Mouse (Mus musculus) midbrain, embryonic 13.5 days (tissue): Measurements from ENCODE around the gene Pnmal1. TPM values are rescaled to one million over a fixed set of nuclear protein-coding genes. Genes with fewer than 3 reads are reported as not detected.

Experiments used
- ATAC-seq: fragments of 200-750 bp; cut with Nextera tagmentation; 2 replicates; pipeline ENCODE4 v1.8.0; 2017; ENCODE audit warnings: mild to moderate bottlenecking, moderate TSS enrichment, moderate library complexity
- H3K27ac ChIP-seq: fragments of 300-500 bp; sonication (generic); 2 replicates; pipeline ENCODE4 v1.5.1; 2015; ENCODE audit warnings: inconsistent platforms, mild to moderate bottlenecking, moderate library complexity
- H3K27me3 ChIP-seq: fragments of 300-500 bp; sonication (generic); 2 replicates; pipeline ENCODE4 v1.6.1; 2015; ENCODE audit warnings: mild to moderate bottlenecking, inconsistent platforms
- H3K36me3 ChIP-seq: fragments of 300-500 bp; sonication (generic); 2 replicates; pipeline ENCODE4 v1.6.1; 2015; ENCODE audit warnings: mild to moderate bottlenecking, inconsistent platforms
- H3K4me1 ChIP-seq: fragments of 300-500 bp; sonication (generic); replicated peaks from 2 replicates; pipeline ENCODE4 v1.6.1; 2015; ENCODE audit warnings: inconsistent platforms
- H3K4me2 ChIP-seq: fragments of 300-500 bp; sonication (generic); replicated peaks from 2 replicates; pipeline ENCODE4 v1.6.1; 2015; ENCODE audit warnings: moderate library complexity, mild to moderate bottlenecking, inconsistent platforms
- H3K4me3 ChIP-seq: fragments of 300-500 bp; sonication (generic); replicated peaks from 2 replicates; pipeline ENCODE4 v1.5.1; 2015; ENCODE audit warnings: mild to moderate bottlenecking, inconsistent platforms
- H3K9ac ChIP-seq: fragments of 300-500 bp; sonication (generic); replicated peaks from 2 replicates; pipeline ENCODE4 v1.6.1; 2015; ENCODE audit warnings: mild to moderate bottlenecking, inconsistent platforms
- H3K9me3 ChIP-seq: fragments of 300-500 bp; sonication (generic); 2 replicates; pipeline ENCODE4 v1.6.1; 2016; ENCODE audit warnings: mild to moderate bottlenecking, inconsistent platforms
- WGBS: fragments of 180-500 bp; shearing (Covaris S2); methylation state at CpG from one replicate; pipeline ENCODE4 v1.1.7; 2015; 5-methylcytosine and 5-hydroxymethylcytosine counted together
- polyA plus RNA-seq: library from polyadenylated mRNA; unstranded; fragments of >200 nt; fragmentation: Nextera tagmentation; extraction: Ambion mirVana; gene quantifications from 2 replicates; pipeline ENCODE4 v1.2.1, GENCODE M21; 2015

Pnmal1 gene
- 54.7 and 60.8 TPM in 2 replicates for polyA plus RNA-seq

DNA sequence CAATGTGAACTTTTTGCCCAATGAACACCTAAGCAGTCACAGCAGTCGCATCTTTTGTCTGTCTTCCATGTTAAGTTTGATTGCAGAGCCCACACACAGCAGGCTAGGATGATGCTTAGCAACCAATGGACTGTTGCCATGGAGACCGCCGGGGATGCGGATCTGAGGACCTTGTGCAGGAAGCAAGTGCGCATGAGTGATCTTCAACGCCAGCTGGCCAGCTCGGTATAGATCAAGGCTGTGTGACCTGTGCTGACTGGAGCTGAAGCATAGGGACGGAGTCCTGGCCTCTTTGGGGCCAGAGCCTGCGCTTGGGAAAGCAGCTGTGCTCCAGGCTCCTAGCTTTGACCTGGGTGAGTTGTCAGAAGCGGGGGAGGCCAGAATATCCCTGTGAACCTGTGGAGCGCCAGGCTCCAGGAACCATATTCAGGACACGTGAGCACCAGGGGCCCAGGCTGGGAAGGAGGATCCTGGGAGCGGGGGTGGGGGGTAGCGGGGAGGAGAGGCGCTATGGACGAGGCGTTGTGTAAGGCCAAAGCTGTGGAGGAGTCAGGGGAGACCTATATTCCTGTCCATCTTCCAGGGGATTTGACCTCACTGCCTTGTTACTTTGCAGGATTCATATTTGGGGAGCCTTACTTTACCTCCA, at the start of gene Pnmal1:
Gene Pnmal1 (plus strand): TSS at position 141 of the 649 bp plus-strand sequence.
- Histone ChIP-seq H3K36me3 (peaks cover 22% of the 10 kb centered on the region), H3K27ac (peak within 1 kb of the TSS; percentile 92), H3K4me1 (peaks cover 67% of the 10 kb centered on the region), H3K4me2 (peak within 1 kb of the TSS; percentile 76), H3K9me3 (no peaks in the 10 kb centered on the region), H3K9ac (peak within 1 kb of the TSS; percentile 57), H3K27me3 (no peaks in the 10 kb centered on the region), H3K4me3 (peak within 1 kb of the TSS; percentile 39)
- ATAC-seq, result peak; percentile 97
- WGBS, result 3% methylated on average over 17 of the region's 17 CpGs

DNA sequence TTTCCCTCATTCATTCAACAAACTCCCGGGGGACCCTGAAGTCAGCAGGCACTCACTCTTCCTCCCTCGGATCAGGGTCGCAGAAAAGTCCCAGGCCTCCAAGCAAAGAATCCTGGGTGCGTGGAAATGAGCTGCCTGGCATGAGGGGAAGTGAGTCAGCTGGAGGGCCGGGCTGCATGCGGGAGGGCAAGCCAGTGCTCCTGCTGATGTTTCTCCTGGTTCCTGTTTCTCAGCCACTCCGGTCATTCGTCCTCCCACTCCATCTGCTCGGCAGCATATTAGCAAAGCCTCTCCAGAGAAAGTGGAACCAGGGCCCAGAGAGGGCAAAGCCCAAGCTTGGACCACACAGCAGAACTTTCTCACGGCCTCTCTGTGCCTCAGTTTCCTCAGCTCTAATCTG, 49.6 kb upstream of the Pnmal1 start:
- no peak for ATAC-seq
- 0 out of 2 replicates have a peak, but pooled peaks cover 3% of the 10 kb centered on the region for H3K27me3 ChIP-seq
- no peaks in the 10 kb centered on the region for H3K9me3 ChIP-seq
- H3K4me1 ChIP-seq, result peaks cover 28% of the 10 kb centered on the region
- peaks cover 12% of the 10 kb centered on the region for H3K36me3 ChIP-seq
- no peak overlapping the region for H3K27ac ChIP-seq
- H3K9ac ChIP-seq, result no peak overlapping the region
- 64% methylated on average over 10 of the region's 10 CpGs for WGBS
- H3K4me3 ChIP-seq, result no peak overlapping the region
- no peak overlapping the region for H3K4me2 ChIP-seq

- Histone ChIP-seq H3K4me2 (no peak overlapping the region), H3K27ac (no peak overlapping the region), H3K36me3 (peaks cover 32% of the 10 kb centered on the region), H3K4me1 (peaks cover 12% of the 10 kb centered on the region), H3K27me3 (0 out of 2 replicates have a peak, but pooled peaks cover 3% of the 10 kb centered on the region), H3K4me3 (no peak overlapping the region), H3K9ac (no peak overlapping the region), H3K9me3 (no peaks in the 10 kb centered on the region)
- 95% methylated on average over 3 of the region's 3 CpGs for WGBS
- no peak for ATAC-seq
Observed at GRCm38 (mm10) chr7:16911904-16912303, 47.6 kb upstream of the Pnmal1 start.

GRCm38 (mm10) chr7:16912360-16912759, 47.1 kb upstream of the Pnmal1 start:
- Histone ChIP-seq H3K4me3 (no peak overlapping the region), H3K27ac (no peak overlapping the region), H3K4me1 (peaks cover 8% of the 10 kb centered on the region), H3K36me3 (peaks cover 37% of the 10 kb centered on the region), H3K9me3 (no peaks in the 10 kb centered on the region), H3K4me2 (no peak overlapping the region), H3K9ac (0 out of 2 replicates have a peak overlapping the region, but pooled peaks have one; percentile 14), H3K27me3 (0 out of 2 replicates have a peak, but pooled peaks cover 3% of the 10 kb centered on the region)
- WGBS, result 65% methylated on average over 6 of the region's 6 CpGs
- no peak for ATAC-seq

DNA sequence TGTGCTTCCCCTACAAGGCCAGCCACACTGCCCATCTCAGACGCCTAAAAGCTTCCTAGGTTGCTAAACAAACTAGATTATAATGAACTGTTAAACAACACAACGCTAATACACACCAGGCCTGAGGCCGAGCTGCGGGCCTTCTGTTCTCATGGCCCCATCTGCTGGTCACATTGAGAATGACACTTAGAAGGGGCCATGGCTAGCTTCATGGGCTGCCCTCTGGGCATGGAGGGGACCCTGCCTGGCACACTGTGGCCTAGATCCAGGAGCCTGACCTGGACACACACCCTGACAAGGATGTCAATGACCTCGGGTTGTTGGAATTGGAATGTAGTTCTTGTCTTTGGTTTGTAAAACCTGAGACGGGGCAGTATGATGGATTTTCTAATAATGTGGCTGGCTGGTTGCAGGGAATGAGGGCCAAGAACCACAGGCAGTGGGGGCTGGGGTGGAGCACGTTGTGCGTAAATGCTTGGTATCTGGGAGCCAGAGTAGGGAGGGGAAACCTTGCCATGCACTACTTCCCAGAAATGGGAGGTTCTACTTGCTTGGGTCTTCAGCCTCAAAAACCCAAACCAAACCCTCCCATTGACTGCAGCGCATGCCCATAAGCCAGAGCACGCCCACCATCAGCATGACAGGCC, 45.5 kb upstream of the Pnmal1 start:
- no peak overlapping the region for H3K4me3 ChIP-seq
- H3K9me3 ChIP-seq, result no peaks in the 10 kb centered on the region
- H3K9ac ChIP-seq, result no peak overlapping the region
- H3K27me3 ChIP-seq, result 0 out of 2 replicates have a peak, but pooled peaks cover under 1% of the 10 kb centered on the region
- 41% methylated on average over 10 of the region's 10 CpGs for WGBS
- H3K4me2 ChIP-seq, result no peak overlapping the region
- no peak overlapping the region for H3K27ac ChIP-seq
- peaks cover 17% of the 10 kb centered on the region for H3K4me1 ChIP-seq
- peaks cover 52% of the 10 kb centered on the region for H3K36me3 ChIP-seq
- ATAC-seq, result peak; percentile 69

DNA sequence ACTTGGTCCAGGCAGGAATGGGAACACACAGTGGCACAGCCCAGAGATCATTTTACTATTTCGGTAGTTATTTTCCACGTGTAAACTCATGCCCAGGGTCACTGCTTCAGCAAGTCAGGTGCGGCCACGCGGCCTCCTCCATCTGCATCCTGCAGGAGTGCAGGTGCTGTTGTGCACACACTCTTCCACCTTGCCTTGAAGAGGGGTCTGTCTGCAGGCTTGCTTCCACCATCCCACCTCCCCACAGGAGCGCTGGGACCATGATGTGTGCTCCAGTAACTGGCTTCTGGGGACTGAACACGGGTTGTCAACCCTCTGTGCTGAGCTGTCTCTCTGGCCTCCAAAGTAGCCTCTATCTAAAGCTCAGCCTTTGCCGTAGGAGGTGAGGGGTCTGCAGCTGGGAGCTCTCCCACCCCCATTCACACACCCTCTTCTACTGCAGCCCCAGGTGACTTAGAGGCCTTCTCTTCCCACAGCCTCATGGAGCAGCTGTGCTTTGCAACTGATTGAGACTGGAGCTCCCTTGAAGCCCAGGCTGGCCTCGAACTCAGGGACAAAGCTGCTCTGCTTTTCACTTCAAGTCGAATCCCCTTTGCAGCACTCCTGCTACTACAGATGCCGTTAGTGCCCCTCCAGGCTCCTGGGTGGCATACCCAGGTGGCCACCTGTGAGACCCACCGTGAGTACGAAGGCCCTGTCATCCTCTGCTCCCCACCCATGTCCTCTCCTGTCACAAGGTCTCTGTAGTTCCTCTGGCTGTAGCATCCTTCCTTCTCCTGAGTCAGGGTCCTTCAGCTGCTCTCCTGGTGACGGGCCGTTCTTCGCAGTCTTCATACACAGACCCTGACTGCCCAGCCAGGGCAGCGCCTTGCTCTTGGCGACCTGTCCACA, 44.8 kb upstream of the Pnmal1 start:
- H3K36me3 ChIP-seq, result peaks cover 60% of the 10 kb centered on the region
- H3K4me2 ChIP-seq, result no peak overlapping the region
- no peaks in the 10 kb centered on the region for H3K27me3 ChIP-seq
- H3K9me3 ChIP-seq, result no peaks in the 10 kb centered on the region
- no peak for ATAC-seq
- no peak overlapping the region for H3K9ac ChIP-seq
- peaks cover 23% of the 10 kb centered on the region for H3K4me1 ChIP-seq
- 86% methylated on average over 18 of the region's 18 CpGs for WGBS
- H3K4me3 ChIP-seq, result no peak overlapping the region
- 0 out of 2 replicates have a peak overlapping the region, but pooled peaks have one; percentile 12 for H3K27ac ChIP-seq

DNA sequence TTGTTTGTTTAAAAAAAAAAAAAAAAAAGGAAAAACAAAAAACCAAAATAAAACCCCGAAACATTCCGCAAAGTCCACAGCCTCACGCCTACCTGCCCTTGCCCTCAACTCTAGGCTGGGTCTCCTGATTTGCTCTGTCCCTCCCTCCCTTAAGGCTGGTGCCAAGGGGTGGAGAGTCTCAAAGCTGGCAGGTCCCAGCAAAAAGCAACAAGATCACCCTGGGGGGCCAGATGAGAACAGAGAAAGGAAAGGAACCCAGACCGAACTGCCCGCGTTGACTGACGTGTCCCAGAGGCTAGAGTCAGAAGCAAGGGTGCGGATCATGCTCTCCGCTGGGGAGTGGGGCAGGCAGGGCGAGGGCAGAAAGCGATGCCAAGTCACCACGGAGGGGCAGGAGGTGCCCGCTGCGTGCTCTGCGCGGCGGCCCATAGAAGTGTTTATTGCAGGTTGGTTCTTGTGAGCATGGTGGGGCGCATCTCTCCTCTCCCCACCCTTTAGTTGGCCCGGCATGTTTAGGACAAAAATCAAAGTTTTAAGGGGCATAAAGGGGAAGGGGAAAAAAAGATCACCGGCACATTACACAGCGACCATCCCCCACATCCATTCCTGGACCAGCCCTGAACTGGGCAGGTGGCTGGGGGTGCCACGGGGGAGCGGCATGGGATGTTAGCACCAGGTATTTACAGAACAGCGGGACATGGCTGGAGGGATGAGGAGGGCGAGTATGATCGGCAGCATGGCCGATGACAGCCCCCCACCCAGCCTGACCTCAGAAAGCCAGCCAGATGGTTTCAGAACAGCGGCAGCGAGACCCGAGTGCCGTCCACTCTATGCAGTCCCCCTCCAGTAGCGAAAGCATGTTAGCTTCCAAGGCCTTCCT, 43.8 kb upstream of the Pnmal1 start:
- Histone ChIP-seq H3K27me3 (no peaks in the 10 kb centered on the region), H3K4me2 (no peak overlapping the region), H3K36me3 (peaks cover 67% of the 10 kb centered on the region), H3K9ac (no peak overlapping the region), H3K4me3 (no peak overlapping the region), H3K4me1 (peaks cover 33% of the 10 kb centered on the region), H3K27ac (no peak overlapping the region), H3K9me3 (no peaks in the 10 kb centered on the region)
- 93% methylated on average over 32 of the region's 32 CpGs for WGBS
- no peak for ATAC-seq

- no peak overlapping the region for H3K4me2 ChIP-seq
- H3K27ac ChIP-seq, result no peak overlapping the region
- H3K4me1 ChIP-seq, result peaks cover 42% of the 10 kb centered on the region
- no peak overlapping the region; the same call in 1 of the 2 replicates for H3K9ac ChIP-seq
- H3K9me3 ChIP-seq, result no peaks in the 10 kb centered on the region
- no peaks in the 10 kb centered on the region for H3K27me3 ChIP-seq
- WGBS, result 87% methylated on average over 29 of the region's 30 CpGs
- H3K4me3 ChIP-seq, result no peak overlapping the region
- no peak for ATAC-seq
- H3K36me3 ChIP-seq, result peaks cover 73% of the 10 kb centered on the region
Observed at GRCm38 (mm10) chr7:16916342-16917265, 42.9 kb upstream of the Pnmal1 start.

DNA sequence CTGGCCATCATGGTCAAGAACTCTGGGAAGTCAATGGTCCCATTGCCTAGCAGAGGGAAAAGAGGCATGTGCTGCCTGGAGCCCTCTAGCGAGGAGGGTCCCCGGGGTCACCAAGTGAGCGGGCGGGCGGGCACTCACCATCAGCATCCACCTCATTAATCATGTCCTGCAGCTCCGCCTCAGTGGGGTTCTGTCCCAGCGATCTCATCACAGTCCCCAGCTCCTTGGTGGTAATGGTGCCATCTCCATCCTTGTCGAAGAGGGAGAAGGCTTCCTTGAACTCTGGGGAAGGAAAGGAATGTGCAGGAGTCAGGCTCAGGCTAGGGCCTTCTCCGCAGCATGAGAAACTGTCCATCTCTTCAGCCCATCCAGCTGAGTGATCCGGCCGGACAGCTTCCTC, 42.0 kb upstream of the Pnmal1 start:
- peaks cover 51% of the 10 kb centered on the region for H3K4me1 ChIP-seq
- H3K27ac ChIP-seq, result no peak overlapping the region; the same call in 1 of the 2 replicates
- H3K4me3 ChIP-seq, result no peak overlapping the region
- H3K36me3 ChIP-seq, result peaks cover 73% of the 10 kb centered on the region
- no peak for ATAC-seq
- H3K9me3 ChIP-seq, result no peaks in the 10 kb centered on the region
- 89% methylated on average over 11 of the region's 11 CpGs for WGBS
- no peak overlapping the region for H3K9ac ChIP-seq
- H3K4me2 ChIP-seq, result no peak overlapping the region
- no peaks in the 10 kb centered on the region for H3K27me3 ChIP-seq

- Histone ChIP-seq H3K4me1 (peaks cover 56% of the 10 kb centered on the region), H3K27me3 (no peaks in the 10 kb centered on the region), H3K36me3 (peaks cover 72% of the 10 kb centered on the region), H3K9me3 (no peaks in the 10 kb centered on the region), H3K9ac (no peak overlapping the region), H3K27ac (peak overlapping the region; percentile 19; the same call in 1 of the 2 replicates), H3K4me3 (no peak overlapping the region), H3K4me2 (no peak overlapping the region)
- 85% methylated on average over 9 of the region's 9 CpGs for WGBS
- ATAC-seq, result no peak
Observed at GRCm38 (mm10) chr7:16918014-16918413, 41.5 kb upstream of the Pnmal1 start.
